9 mouse cellular contexts compared by ENCODE assay signal in the genomic region with DNA sequence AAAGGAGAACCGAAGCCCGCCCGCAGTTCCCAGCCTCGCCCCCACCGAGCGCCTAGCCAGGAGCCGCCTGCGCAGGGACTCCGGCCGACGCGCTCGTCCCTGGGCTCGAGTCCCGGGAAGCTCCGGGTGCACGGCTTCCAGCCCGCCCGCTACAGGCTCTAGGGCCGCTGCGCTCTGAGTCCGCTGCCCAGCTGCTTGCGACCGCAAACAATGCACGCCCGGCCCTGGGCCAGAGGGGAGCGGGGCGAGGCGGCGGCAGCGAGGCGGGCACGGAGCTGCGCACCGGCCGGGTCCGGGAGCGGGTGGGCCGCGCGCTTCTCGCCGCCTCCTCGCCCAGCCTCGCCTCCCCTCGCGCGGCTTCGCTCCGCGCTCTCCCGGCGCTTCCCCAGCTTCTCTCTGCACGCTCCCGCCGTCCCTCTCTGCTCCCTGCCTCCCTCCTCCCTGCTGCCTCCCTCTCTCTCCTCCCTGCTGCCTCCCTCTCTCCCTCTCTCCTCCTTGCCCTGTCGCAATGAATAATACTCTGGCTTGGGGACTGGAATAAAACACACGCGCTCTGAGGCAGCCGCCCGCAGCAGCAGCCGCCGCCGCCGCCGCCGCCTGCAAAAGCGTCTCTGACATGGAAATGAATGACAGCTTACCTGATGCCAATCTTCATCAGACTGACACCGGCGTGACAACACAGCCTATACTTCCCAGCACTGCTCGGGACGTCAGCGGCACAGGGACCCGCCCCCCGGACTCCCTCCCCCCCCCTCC. TPM values are rescaled to one million over a fixed set of nuclear protein-coding genes. Genes with fewer than 3 reads are reported as not detected.
DNase-seq lines count a peak whose midpoint lies in the region; ATAC-seq lines count a peak whose summit lies in the region.
"Had no signal": no experiment of that assay in that cellular context is flagged by ENCODE, and none has a peak within 500 bp of the region (broad histone marks: within the 10 kb centered on the region; RNA-seq: fewer than 3 reads in every experiment).

No protein-coding gene starts in this region.

- no peaks in the 10 kb centered on the region for H3K36me3 ChIP-seq in hindbrain, embryonic 13.5 days
- H3K36me3 ChIP-seq in lung, embryonic 15.5 days, result no peaks in the 10 kb centered on the region

- peaks cover 47% of the 10 kb centered on the region for H3K4me1 ChIP-seq in hindbrain, embryonic 13.5 days (replicated peaks)
- H3K4me1 ChIP-seq in lung, embryonic 15.5 days, result peaks cover 27% of the 10 kb centered on the region

- peak overlapping the region; percentile 70 for H3K4me2 ChIP-seq in hindbrain, embryonic 13.5 days
- peak overlapping the region; percentile 96 for H3K4me2 ChIP-seq in lung, embryonic 15.5 days

- H3K9me3 ChIP-seq in hindbrain, embryonic 13.5 days, result no peaks in the 10 kb centered on the region
- no peaks in the 10 kb centered on the region for H3K9me3 ChIP-seq in lung, embryonic 15.5 days

- peak overlapping the region; percentile 88 for H3K4me3 ChIP-seq in hindbrain, embryonic 13.5 days
- H3K4me3 ChIP-seq in lung, embryonic 15.5 days, result peak overlapping the region; percentile 76

- peak overlapping the region; percentile 100 for H3K27ac ChIP-seq in hindbrain, embryonic 13.5 days
- peak overlapping the region; percentile 97 for H3K27ac ChIP-seq in lung, embryonic 15.5 days
- H3K27ac ChIP-seq: macrophage had no signal

- DNase-seq in cerebellum, postnatal 25 days, result peak; percentile 82 to 85
- peak; percentile 77 for DNase-seq in gastrocnemius, adult 18-20 months (ENCODE audit: low spot score)
- DNase-seq in layer of hippocampus, postnatal 10 days (ENCODE audit: low spot score in 2 of 2), result peak; percentile 79 to 81
- DNase-seq in ovary, postnatal 14 days (ENCODE audit: low spot score), result peak; percentile 58
- no peak for DNase-seq in c-Kit-positive CD71-positive TER-119-positive erythroid progenitor cells, embryonic 14.5 days (ENCODE audit: low spot score)

- peaks cover 4% of the 10 kb centered on the region; the same call in 1 of the 2 replicates for H3K27me3 ChIP-seq in hindbrain, embryonic 13.5 days
- H3K27me3 ChIP-seq in lung, embryonic 15.5 days, result peaks cover 25% of the 10 kb centered on the region

- peak overlapping the region; percentile 99 for H3K9ac ChIP-seq in hindbrain, embryonic 13.5 days
- peak overlapping the region; percentile 94 for H3K9ac ChIP-seq in lung, embryonic 15.5 days

- ATAC-seq in activated CD4-positive, CD25-positive, alpha-beta regulatory T cell, adult 4 months, result peak; percentile 28
- ATAC-seq in hindbrain, embryonic 13.5 days (ENCODE audit: low FRiP score), result peak; percentile 94
- peak; percentile 87 for ATAC-seq in lung, embryonic 15.5 days (ENCODE audit: borderline replicate concordance, extremely low read depth, low FRiP score, low TSS enrichment)

- WGBS in hindbrain, embryonic 13.5 days, result under 1% methylated on average over 64 of the region's 75 CpGs
- WGBS in lung, embryonic 15.5 days, result under 1% methylated on average over 72 of the region's 75 CpGs

RNA-seq across cellular contexts. Expression of a gene that starts 0.4 kb away (rescaled TPM):
- not detected for polyA plus RNA-seq in activated CD4-positive, CD25-positive, alpha-beta regulatory T cell, adult 4 months (2017; shearing (Covaris generic))
- total RNA-seq in gastrocnemius, adult 18-20 months (2021), result 10 to 100 TPM; 39.5 to 42.9 TPM
- 39.5 and 44.7 TPM in 2 replicates for polyA plus RNA-seq in hindbrain, embryonic 13.5 days (2015; fragmentation: Nextera tagmentation; extraction: Ambion mirVana)
- 10 to 100 TPM; 31.4 to 36.3 TPM for total RNA-seq in layer of hippocampus, postnatal 10 days (2021)
- polyA plus RNA-seq in lung, embryonic 15.5 days (2015; fragmentation: Nextera tagmentation; extraction: Ambion mirVana), result 10.6 and 11.4 TPM in 2 replicates
- polyA plus RNA-seq: macrophage had no signal

Comparison
In these comparisons a context has a peak if more than half of its experiments do, and no peak if none do; other contexts are left out.
1. ATAC-seq: peak in every context shown above with its lines; median percentile 94 in hindbrain, embryonic 13.5 days; 87 in lung, embryonic 15.5 days; 28 in activated CD4-positive, CD25-positive, alpha-beta regulatory T cell, adult 4 months.
2. RNA of a gene that starts 0.4 kb away (polyA plus RNA-seq): 39.5 to 44.7 TPM in hindbrain, embryonic 13.5 days and 10.6 to 11.4 TPM in lung, embryonic 15.5 days; not detected in activated CD4-positive, CD25-positive, alpha-beta regulatory T cell, adult 4 months; every median in the first group is over 10 times any median in the second.